Mouse (Mus musculus) forebrain, embryonic 11.5 days (tissue): ENCODE results near the gene Ammecr1. TPM values are rescaled to one million over a fixed set of nuclear protein-coding genes. Genes with fewer than 3 reads are reported as not detected.

Experiments
- ATAC-seq: fragments of 200-750 bp; cut with Nextera tagmentation; replicated peaks from 2 replicates; pipeline ENCODE4 v1.8.0; 2017; ENCODE audit warnings: moderate TSS enrichment; ENCODE audit not compliant: low FRiP score
- DNase-seq: peaks from one replicate; pipeline ENCODE4 v3.0.0-alpha.2; 2017; ENCODE audit warnings: low spot score
- H3K27ac ChIP-seq: fragments of 300-500 bp; sonication (generic); 2 replicates; pipeline ENCODE4 v1.5.1; 2014; ENCODE audit warnings: low read depth, low read length
- H3K27me3 ChIP-seq: fragments of 300-500 bp; sonication (generic); 2 replicates; pipeline ENCODE4 v1.6.1; 2014; ENCODE audit warnings: mild to moderate bottlenecking, low read length, mixed read lengths; ENCODE audit not compliant: control insufficient read depth, insufficient read depth
- H3K36me3 ChIP-seq: fragments of 300-500 bp; sonication (generic); 2 replicates; pipeline ENCODE4 v1.6.1; 2014; ENCODE audit warnings: mild to moderate bottlenecking, low read length, moderate library complexity, mixed read lengths; ENCODE audit not compliant: control insufficient read depth, insufficient read depth
- H3K4me1 ChIP-seq: fragments of 300-500 bp; sonication (generic); replicated peaks from 2 replicates; pipeline ENCODE4 v1.6.1; 2014; ENCODE audit warnings: low read length, mixed read lengths; ENCODE audit not compliant: control insufficient read depth, insufficient read depth
- H3K4me2 ChIP-seq: fragments of 300-500 bp; sonication (generic); 2 replicates; pipeline ENCODE4 v1.6.1; 2014; ENCODE audit warnings: low read depth, mild to moderate bottlenecking, low read length, moderate library complexity, mixed read lengths; ENCODE audit not compliant: severe bottlenecking
- H3K4me3 ChIP-seq: fragments of 300-500 bp; sonication (generic); 2 replicates; pipeline ENCODE4 v1.5.1; 2014; ENCODE audit warnings: low read depth, low read length
- H3K9ac ChIP-seq: fragments of 300-500 bp; sonication (generic); 2 replicates; pipeline ENCODE4 v1.6.1; 2014; ENCODE audit warnings: low read length
- H3K9me3 ChIP-seq: fragments of 300-500 bp; sonication (generic); 2 replicates; pipeline ENCODE4 v1.6.1; 2016; ENCODE audit warnings: low read length, mixed read lengths; ENCODE audit not compliant: control insufficient read depth
- whole genome bisulfite sequencing: fragments of 180-500 bp; shearing (Covaris S2); extraction: QIAGEN DNeasy Blood & Tissue Kit; methylation state at CpG from one replicate; pipeline ENCODE4 v1.1.7; 2014; 5-methylcytosine and 5-hydroxymethylcytosine counted together
- microRNA-seq: library from miRNA; unstranded; fragments of <30 nt; microRNA quantifications from one replicate; pipeline ENCODE4, GENCODE M21; 2016; ENCODE audit not compliant: insufficient number of aligned reads
- polyA plus RNA-seq: library from polyadenylated mRNA; unstranded; fragments of >200 nt; fragmentation: Nextera tagmentation; extraction: Ambion mirVana; gene quantifications from 2 replicates; pipeline ENCODE4 v1.2.1, GENCODE M21; 2014

Ammecr1 gene
- polyA plus RNA-seq, 1 experiment from 2014 or later: 13.7 TPM

GRCm38 (mm10) chrX:142813146-142813545 is 153.4 kb downstream of the Ammecr1 start:
- H3K9me3 ChIP-seq: no peaks in the 10 kb centered on the region
- no peak overlapping the region for H3K4me2 ChIP-seq
- DNase-seq (peak; percentile 67), ATAC-seq (0 out of 2 replicates have a peak, but pooled peaks have one; percentile 46)
- H3K4me1 ChIP-seq: no peaks in the 10 kb centered on the region
- H3K4me3 ChIP-seq: no peak overlapping the region
- H3K9ac ChIP-seq: no peak overlapping the region
- H3K27ac ChIP-seq: no peak overlapping the region
- no peaks in the 10 kb centered on the region for H3K27me3 ChIP-seq
- WGBS: 20% methylated on average over 6 of the region's 6 CpGs
- H3K36me3 ChIP-seq: no peaks in the 10 kb centered on the region

GRCm38 (mm10) chrX:142808411-142808810 is 158.1 kb downstream of the Ammecr1 start:
- H3K4me2 ChIP-seq: no peak overlapping the region
- H3K4me1 ChIP-seq: no peaks in the 10 kb centered on the region
- H3K27me3 ChIP-seq: no peaks in the 10 kb centered on the region
- DNase-seq (no peak), ATAC-seq (no peak)
- no peak overlapping the region for H3K4me3 ChIP-seq
- no peak overlapping the region for H3K27ac ChIP-seq
- H3K9ac ChIP-seq: no peak overlapping the region
- H3K9me3 ChIP-seq: no peaks in the 10 kb centered on the region
- WGBS: 50% methylated on average over 9 of the region's 9 CpGs
- no peaks in the 10 kb centered on the region for H3K36me3 ChIP-seq

- no peak overlapping the region for H3K4me2 ChIP-seq
- H3K9ac ChIP-seq: no peak overlapping the region
- 51% methylated on average over 10 of the region's 10 CpGs for WGBS
- ATAC-seq (no peak), DNase-seq (no peak)
- H3K27me3 ChIP-seq: no peaks in the 10 kb centered on the region
- H3K36me3 ChIP-seq: no peaks in the 10 kb centered on the region
- no peaks in the 10 kb centered on the region for H3K4me1 ChIP-seq
- no peaks in the 10 kb centered on the region for H3K9me3 ChIP-seq
- no peak overlapping the region for H3K27ac ChIP-seq
- no peak overlapping the region for H3K4me3 ChIP-seq
Observed at GRCm38 (mm10) chrX:142806620-142807061, 159.9 kb downstream of the Ammecr1 start.

- ATAC-seq: no peak
Observed at GRCm38 (mm10) chrX:142806126-142806525, 160.4 kb downstream of the Ammecr1 start.

GRCm38 (mm10) chrX:142804596-142804995 is 161.9 kb downstream of the Ammecr1 start:
- ATAC-seq (no peak), DNase-seq (no peak)
- H3K4me3 ChIP-seq: no peak overlapping the region

More at GRCm38 (mm10) chrX:142806126-142806525, 160.4 kb downstream of the Ammecr1 start:
- Histone ChIP-seq H3K4me2 (no peak overlapping the region), H3K27me3 (no peaks in the 10 kb centered on the region), H3K36me3 (no peaks in the 10 kb centered on the region), H3K9me3 (no peaks in the 10 kb centered on the region), H3K4me3 (no peak overlapping the region), H3K4me1 (no peaks in the 10 kb centered on the region), H3K9ac (no peak overlapping the region), H3K27ac (no peak overlapping the region)
- 91% methylated on average over 6 of the region's 6 CpGs for WGBS
- DNase-seq: no peak

More at GRCm38 (mm10) chrX:142804596-142804995, 161.9 kb downstream of the Ammecr1 start:
- WGBS: 93% methylated on average over 3 of the region's 3 CpGs
- H3K36me3 ChIP-seq: no peaks in the 10 kb centered on the region
- no peak overlapping the region for H3K27ac ChIP-seq
- no peaks in the 10 kb centered on the region for H3K9me3 ChIP-seq
- no peak overlapping the region for H3K4me2 ChIP-seq
- H3K9ac ChIP-seq: no peak overlapping the region
- no peaks in the 10 kb centered on the region for H3K4me1 ChIP-seq
- no peaks in the 10 kb centered on the region for H3K27me3 ChIP-seq

Small RNA genes within 50 kb of the gene (microRNA-seq; reads per million reads assigned to microRNA genes)
- gene Gm44351: not detected

Other genes starting within 250 kb of the Ammecr1 start
- gene Rtl9, start 132.9 kb upstream of the Ammecr1 start, polyA plus RNA-seq: 0.09 and 0.16 TPM in 2 replicates